Mouse (Mus musculus) thymus, postnatal 0 days (tissue): ENCODE results near the gene Ubp1. TPM values are rescaled to one million over a fixed set of nuclear protein-coding genes. Genes with fewer than 3 reads are reported as not detected.
"Not testable (repeated sequence)": the region's sequence is repeated elsewhere in the genome, so short reads cannot be mapped to it uniquely, and the experiment has no call there.

Experiments used
- DNase-seq: peaks from one replicate; pipeline ENCODE4 v3.0.0-alpha.2; 2015; ENCODE audit warnings: low spot score
- polyA plus RNA-seq: library from polyadenylated mRNA; unstranded; fragments of >200 nt; fragmentation: Nextera tagmentation; extraction: Ambion mirVana; gene quantifications from 2 replicates; pipeline ENCODE4 v1.2.1, GENCODE M21; 2015

Ubp1 gene
- polyA plus RNA-seq = 22.3 and 27.6 TPM in 2 replicates

DNA sequence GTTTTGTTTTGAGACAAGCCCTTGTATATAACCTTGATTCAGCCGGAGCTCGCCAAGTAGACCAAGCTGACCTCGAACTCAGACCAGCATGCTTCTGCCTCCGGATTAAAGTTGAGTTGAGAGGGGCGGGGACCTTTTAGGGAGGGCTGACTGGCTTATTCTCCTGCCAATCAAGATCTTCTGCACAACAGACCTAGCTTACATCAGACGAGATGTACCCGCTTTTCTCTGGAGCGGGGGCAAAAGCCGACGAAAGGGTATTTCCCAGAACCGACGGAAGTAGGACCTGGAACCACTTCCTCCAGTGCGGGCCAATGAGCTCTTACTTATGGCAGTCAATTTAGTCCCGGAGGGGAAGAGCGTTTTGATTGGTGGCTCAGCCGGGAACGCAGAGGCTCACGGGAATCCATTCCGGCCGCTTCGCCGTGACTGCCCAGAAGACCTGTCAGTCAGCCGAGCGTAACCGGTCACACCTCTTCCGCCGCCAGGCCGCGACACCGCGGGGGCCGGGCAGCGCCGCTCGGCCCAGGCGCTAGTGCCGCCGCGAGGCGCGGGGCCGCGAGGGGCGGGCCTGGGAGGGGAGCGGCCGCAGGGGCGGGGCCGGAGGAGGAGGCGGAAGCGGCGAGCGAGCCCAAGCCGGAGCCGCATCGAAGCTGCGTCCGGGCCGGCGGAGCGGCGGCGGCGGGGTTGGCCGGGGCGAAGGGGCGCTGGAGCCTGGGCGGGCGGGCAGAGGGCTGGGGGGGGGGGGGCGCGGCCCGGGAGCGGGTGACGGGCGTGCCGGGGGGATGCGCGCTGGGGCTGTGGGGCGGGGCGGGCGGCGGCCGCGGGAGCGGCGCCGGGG is at the start of gene Ubp1:
Gene Ubp1 (plus strand): TSS at position 401 of the 841 bp plus-strand sequence.
- DNase-seq = peak; percentile 97

DNA sequence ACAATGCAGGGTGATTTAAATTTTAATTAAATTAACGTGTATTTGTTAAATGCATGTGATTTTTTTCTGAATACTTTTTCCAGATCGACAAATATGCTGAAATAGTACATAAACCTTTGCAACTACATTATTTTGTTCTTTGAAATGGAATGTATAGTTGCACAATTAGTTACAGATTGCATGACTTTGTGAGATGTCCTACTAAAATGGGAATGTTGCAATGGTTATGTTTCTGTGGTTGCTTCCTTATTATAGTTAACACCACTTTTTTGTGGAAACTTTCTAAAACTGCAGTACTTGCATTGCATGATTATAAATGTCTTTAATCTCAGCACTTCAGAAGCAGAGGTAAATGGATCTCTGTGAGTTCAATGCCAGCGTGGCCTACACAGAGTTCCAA is 35.8 kb upstream of the Ubp1 start:
- no peak for DNase-seq

DNA sequence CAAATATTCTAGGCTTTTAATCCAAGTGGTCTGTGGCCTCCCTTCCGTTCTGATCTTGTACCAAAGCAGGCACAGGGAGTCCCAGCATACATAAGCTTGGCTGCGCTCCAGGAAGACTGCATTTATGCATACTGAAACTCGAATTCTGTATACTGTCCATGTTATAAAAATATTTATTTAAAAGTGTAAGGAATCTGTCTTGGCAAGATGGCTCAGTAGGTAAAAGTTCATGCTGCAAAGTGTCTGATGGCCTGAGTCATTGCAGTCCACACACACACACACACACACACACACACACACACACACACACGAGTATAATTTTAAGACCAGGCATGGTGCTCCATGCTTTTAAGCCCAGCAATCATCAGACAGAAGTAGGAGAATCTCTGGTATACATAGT is 27.6 kb upstream of the Ubp1 start:
- DNase-seq = no peak

DNA sequence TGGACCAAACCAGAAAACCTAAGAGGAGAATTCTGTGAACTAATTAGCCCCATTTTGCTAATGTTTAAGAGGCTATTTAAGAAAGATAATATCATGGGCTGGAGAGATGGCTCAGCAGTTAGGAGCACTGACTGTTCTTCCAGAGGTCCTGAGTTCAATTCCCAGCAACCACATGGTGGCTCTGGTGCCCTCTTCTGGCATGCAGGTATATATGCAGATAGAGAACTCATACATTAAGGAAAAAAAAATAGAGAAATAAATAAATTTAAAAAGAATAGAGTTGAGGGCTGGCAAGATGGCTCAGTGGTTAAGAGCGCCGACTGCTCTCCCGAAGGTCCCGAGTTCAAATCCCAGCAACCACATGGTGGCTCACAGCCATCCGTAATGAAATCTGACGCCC is 26.4 kb upstream of the Ubp1 start:
- DNase-seq = not testable (repeated sequence)

DNA sequence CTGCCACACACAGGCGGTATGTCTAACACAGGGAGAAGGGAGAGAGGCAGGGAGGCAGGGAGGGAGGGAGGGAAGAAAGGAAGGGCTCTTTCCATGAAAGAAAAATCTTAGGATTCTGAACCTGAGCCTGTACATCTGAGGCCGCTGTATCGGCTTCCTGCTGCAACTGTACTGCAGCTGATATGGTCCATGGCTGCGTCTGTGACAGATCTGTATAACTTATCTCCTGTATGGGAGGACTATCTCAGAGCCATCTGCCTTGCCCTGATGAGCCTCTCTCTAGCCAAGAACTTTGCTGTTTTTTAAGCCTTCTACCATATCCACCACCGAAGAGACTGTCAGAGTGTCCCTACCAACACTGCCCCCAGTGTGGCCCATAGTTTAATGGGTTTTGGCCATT is 14.9 kb upstream of the Ubp1 start:
- no peak for DNase-seq

DNA sequence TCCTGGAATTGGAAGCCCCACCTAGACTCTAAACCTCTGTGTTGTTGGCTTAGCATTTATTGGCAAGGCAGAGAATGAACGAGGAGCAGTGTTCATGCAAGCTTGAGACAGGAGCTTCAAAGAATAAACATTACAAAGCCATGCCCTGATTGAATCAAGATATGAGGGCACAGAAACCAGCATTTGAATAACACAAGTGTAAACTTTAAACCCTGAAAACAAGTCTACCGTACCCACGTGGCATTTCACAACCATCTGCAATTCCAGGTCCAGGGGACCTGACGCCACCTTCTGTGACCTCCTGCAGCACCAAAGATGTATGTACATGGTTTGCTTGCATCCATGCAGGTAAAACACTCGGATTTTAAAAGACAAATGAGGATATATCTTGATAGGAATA is 8.1 kb upstream of the Ubp1 start:
- no peak for DNase-seq

DNA sequence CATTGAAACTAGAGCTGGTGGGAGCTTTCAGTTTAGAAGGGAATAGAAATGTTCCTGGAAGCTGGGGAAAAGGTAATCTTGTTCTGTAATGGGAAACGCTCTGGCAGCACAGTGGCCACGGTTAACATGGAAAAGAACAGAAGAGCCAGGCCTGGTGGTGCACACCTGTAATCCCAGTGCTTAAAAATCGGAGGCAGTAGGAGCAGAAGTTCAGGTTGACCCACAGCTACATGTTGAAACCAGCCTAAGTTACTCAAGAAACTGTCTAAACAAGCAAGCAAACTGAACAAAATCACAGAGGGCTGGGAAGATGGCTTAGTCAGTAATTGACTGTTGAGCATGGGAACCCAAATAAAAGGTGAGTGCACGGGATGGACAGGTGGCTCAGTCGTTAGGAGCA is 5.9 kb upstream of the Ubp1 start:
- DNase-seq = no peak

DNA sequence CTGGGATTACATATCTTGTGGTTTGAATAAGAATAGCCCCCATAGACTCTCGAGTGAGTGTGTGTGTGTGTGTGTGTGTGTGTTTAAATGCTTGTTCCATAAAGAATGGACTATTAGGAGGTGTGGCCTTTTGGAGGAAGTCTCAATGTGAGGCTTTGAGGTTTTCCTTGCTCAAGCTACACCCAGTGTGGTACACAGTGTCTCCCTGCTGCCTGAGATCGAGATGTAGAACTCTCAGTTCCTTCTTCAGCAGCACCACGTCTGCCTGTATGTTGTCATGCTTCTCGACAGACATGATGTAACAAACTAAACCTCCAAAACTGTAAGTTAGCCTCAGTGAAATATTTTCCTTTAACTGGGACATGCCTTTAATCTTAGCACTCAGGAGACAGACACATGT is 2.1 kb upstream of the Ubp1 start:
- DNase-seq = no peak

DNA sequence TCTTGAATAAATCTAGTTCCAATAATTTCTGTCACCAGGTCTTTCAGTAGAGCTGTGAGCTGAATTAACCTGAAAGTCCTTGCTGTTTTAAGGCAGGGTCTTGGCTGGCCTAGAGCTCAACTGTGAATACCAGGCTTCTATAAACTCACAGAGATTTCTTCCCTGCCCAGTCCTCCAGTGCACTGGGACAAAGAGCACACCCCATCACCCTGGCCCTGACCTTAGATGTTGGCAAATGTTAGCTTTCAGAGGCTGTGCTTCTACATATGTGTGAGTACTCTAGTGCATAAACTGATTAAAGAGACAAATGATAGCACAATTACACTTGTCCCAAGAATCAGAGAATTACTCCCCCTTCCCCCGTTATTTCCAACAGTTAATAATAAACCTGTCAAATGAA is 1.1 kb upstream of the Ubp1 start:
- no peak for DNase-seq

DNA sequence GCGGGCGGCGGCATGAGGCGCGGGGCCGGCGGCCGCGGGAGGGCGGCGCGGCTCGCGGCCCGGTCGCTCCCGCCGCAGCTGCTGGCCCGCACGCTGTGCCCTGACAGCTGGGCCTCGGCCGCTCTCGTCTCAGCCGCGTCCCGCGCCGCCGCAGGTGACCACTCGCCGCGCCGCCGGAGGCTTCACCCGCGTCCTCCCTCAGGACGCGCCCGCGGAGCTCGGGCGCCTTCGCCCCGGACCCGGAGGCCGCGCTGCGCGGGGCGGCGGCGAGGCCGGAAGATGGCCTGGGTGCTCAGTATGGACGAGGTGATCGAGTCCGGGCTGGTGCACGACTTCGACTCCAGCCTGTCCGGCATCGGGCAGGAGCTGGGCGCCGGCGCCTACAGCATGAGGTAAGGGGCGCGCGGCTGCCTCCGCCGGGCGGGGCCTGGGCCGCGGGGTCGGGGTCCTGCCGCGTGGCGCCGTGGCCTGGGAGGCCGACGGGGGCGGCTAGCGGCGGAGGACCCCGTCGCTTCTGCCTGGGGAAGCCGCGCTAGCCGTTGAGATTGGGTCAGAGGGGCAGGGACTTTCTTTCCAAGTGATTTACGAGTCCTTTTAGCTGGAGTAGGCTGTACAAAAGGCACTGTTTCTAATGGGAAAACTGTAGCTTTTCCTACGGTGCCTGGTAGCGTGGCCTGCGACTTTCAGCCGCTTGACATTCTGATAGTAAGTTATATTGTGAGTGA is 803 bp downstream of the Ubp1 start:
- peak; percentile 34 for DNase-seq

DNA sequence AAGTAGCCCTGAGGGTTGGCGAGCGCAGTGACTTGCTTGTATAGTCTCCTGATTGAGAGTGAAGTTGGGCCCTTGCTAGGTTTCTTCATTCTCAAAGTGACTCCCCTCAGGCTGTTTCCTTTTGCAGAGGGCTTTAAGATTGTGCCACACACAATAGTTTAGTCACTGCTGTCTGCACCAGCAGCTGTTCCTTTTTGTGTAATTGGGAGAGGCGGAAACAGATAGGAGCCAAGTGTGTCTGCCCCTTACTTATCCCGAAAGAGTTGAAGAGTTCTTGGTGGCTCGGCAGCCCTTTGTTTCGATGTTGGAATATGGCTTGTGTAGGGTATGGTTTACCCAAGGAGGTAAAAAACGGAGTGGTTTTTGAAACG is 1.4 kb downstream of the Ubp1 start:
- peak; percentile 19 for DNase-seq

DNA sequence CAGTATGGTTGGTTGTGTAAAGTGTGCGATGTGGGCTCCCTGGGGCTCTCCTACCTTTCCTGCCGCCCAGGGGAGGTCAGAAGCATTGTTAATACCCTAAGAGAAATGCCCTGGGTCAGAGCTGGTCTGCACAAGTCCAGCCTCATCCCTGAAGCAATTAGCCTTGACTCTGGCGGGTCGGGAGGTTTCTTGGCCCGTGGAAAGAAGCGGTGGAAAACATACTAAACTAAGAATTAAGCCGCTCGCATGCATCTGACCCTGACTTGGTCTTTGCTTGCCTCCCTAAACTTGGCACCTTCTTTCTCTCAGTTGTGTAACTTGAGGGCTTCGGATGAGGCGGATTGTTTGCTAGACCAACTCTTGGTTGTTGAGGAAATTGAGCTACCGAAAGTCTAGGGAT is 1.8 kb downstream of the Ubp1 start:
- no peak for DNase-seq

DNA sequence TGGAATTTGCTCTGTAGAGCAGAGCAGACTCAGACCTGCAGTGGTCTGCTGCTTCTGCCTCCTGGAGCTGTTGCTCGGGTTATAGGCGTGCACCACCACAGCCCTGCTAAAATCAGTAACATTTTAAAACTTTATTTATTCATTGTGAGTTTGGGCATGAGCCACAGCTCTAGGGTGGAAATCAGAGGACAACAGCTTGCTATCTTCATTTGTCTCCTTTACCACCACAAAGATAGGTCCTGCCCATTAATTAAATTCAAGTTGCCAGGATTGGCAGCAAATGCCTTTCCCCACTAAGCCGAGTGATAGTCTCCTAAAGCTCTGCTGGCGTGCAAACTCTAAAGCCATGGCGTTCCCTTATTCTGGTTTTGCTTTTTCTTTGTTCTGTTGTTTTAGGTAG is 4.9 kb downstream of the Ubp1 start:
- no peak for DNase-seq

DNA sequence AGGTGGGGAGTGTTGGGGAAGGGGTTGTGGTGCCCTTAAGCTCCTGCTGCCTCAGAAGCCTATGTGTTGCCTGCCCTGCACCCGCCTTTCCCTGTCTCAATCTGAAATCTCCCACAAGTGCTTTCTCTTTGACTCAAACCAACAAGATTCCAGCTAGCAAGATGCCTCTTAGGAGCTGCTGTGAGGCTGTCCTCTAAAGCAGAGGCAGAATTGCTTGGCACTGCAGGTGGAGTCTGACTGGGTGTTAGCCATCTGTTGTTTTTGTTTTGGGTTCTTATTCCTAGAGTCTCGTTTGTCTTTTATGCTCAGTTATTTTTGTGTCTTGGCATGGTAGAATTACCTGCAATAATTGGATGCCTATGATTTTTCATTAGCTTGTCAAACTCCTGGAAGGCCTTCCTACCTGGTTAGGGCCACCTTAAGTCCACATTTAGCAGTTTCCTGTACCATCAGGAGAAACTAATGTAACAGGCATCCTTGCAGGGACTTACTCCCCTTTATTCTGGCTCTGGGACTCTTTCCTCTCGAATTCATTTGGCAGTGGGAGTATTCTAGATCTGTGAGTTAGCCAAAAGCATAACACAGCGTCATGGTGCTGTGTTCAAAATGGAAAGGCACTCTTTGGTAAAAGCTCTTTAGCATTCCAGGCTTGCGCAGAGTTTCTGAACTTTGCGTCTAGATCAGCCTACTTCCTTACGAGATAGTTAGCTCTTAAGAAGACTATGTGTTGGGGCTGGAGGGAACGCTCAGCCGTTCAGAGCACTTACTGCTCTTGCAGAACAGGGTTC is 8.5 kb downstream of the Ubp1 start:
- DNase-seq = no peak

DNA sequence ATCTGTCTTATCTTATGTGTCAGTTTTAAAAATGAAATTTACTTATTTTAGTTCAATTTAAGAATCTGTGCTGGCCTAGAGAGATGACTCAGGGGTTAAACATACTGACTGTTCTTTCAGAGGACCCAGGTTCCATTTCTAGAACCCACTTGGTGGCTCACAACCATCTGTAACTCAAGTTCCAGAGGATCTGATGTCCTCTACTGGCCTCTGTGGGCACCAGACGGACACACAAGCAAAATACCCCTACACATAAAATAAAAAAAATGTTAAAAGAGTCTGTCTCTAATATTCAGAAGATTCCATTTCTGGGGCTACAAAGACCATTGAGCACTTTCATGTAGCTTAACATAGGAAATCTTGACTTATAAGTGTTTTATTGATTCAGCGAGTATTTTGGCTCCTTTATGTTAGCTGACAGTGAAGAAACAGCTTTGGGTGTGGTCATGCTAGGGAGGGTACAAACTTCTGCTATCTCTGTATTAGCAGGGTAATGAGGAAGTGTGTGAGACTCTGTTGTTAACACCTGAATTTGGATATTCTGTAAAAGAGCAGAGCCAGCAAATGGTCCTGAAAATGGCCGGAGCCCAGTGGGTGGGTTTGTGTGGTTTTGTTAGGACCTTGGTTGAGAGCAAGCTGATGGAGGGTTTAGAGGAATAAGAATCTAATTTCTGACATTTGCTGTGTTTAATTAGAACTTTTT is 10.5 kb downstream of the Ubp1 start:
- DNase-seq = no peak

DNA sequence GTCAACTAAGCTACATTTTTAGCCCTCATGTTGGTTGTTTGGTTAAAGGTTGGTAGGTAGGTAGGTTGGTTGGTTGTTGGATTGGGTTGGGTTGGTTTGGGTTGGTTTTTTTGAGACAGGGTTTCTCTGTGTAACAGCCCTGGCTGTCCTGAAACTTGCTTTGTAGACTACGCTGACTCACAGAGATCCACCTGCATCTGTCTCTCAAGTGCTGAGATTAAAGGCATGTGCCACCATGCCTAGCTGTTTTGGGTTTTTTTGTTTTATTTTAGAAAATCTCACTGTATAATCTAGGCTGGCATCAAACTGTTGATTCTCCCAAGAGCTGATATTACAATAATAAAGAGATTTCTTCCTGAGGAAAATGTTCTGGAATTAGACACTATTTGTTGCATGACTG is 12.6 kb downstream of the Ubp1 start:
- no peak for DNase-seq

DNA sequence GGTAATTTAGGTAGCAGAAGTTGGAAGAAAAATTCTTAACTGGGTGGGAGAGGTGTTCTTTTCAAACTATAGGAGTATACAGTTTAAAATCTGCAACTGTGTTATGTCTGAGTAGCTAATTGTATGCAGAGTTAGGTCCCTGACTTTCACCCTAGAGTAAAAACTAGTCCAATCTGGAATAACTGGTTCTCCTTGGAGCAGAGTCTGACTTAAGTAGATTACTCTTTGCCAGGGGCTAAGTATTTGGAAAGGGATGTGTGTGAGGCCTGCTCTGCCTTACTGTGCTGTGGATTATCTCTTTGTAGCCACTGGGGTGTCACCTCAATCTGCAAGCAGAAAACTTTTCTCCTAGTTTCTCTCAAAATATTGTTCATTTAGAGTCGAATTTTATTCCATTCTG is 16.5 kb downstream of the Ubp1 start:
- no peak for DNase-seq

DNA sequence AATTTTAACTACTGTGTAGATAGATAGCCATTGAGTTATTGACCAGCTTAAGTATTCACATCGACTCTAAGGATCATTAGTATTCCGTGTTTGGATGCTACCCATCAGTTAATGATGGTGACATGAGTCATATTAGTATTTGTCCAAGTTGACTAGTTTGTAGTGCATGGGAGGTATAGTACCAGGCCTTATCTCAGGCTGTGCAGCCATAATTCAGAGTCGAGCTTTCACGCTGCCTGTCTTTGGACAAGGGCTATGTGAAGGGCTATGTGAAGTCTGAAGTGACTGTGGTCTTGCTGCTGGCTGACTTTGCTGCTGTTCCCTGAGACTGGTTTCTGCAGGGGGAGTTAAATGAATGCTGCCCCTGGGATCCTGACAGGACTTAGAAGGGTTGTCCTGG is 27.0 kb downstream of the Ubp1 start:
- DNase-seq = no peak

DNA sequence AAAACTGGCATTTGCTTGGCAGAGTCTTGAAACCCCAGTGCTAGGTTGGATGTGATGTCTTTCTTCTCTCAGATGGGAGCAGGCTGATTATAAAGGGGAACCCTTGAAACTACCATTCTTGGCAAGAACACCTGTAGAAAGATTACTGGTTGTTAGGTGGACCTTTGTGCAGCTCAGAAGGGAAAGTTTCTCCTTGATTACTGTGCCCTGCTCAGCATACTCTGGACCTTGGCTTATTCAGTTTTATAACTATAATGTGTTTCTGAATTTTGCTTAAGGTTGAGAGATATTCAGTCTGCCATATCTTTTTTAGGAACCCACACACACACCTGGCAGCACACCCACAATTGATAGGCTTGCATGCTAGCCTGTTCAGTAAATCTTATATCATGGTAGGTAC is 33.0 kb downstream of the Ubp1 start:
- DNase-seq = no peak

DNA sequence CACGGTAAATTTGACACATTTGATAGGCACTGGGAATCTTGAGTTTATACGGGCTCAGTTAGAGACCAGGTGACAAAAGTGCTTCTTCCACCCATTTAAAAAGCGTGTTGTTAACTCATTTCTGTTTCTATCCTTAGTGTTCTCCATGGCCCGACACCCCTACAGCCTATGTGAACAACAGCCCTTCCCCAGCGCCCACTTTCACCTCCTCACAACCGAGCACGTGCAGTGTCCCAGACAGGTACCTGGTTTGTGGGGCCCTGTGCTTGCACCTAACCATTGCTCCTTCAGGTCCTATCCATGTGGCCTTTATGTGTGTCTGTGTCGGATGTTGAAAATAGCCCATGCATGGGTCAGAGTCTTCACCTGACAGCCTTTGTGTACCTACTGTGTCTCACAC is 33.7 kb downstream of the Ubp1 start:
- DNase-seq = no peak

DNA sequence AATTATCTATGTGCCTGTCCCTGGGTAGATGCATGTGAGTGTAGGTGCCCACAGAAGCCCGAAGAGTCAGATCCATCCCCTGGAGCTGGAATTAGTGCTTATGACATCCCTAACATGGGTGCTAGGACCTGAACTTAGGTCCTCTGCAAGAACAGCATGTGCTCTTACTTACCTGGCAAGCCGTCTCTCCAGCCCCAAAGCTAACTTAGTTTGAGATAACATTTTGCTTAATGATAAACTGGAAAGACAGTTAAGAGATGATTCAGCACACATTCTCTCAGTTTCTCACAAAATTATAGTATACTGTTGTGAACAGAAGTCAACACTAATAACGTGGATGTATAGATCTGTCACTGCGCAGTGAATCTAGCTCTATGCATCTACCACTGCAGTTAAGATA is 36.1 kb downstream of the Ubp1 start:
- DNase-seq = no peak

DNA sequence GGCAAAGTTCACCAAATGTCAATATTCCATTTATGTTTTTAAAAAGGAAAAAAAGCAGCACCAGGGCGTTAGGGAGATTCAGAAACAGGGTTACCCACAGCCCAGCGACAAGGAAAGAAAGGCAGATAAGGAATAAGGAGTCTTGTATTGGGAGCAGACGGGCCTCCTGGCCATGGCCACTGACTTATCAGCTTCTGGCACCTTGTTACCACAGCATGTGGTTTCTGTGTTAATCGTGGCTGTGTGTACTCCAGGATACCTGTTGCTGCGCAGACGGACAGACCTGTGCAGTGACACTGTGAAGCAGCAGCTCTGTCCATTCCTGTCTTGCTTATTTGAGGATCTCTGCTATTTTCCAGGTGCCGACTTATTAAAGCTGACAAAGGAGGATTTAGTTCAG is 38.2 kb downstream of the Ubp1 start:
- DNase-seq = no peak
